Mouse (Mus musculus) gastrocnemius, postnatal 14 days (tissue): ENCODE data around the gene Cdt1. TPM values are rescaled to one million over a fixed set of nuclear protein-coding genes. Genes with fewer than 3 reads are reported as not detected.
A peak's percentile ranks its signal among the peaks of the same experiment; 100 is the strongest.
"Not testable (repeated sequence)": the region's sequence is repeated elsewhere in the genome, so short reads cannot be mapped to it uniquely, and the experiment has no call there.

ENCODE experiments used
- DNase-seq: peaks from one replicate; pipeline ENCODE4 v3.0.0; 2021; ENCODE audit warnings: mixed read lengths
- intact Hi-C: fragments of 180-260 bp; cut with DNase I; formaldehyde crosslinking; loops from one replicate; pipeline ENCODE4 v1.15.1; 2025; ENCODE audit warnings: low total_unique reads
- total RNA-seq, 2 experiments: library from RNA; stranded (reverse); gene quantifications; 2 replicates each; pipeline ENCODE4 v1.2.3; 2021

Cdt1 gene
- total RNA-seq, 2 experiments from 2014 or later = 1.8 to 3.0 TPM

GRCm38 (mm10) chr8:122571750-122572267, 4.0 kb downstream of the Cdt1 start:
- DNase-seq = no peak
- intact Hi-C loops = no loop called here

DNA sequence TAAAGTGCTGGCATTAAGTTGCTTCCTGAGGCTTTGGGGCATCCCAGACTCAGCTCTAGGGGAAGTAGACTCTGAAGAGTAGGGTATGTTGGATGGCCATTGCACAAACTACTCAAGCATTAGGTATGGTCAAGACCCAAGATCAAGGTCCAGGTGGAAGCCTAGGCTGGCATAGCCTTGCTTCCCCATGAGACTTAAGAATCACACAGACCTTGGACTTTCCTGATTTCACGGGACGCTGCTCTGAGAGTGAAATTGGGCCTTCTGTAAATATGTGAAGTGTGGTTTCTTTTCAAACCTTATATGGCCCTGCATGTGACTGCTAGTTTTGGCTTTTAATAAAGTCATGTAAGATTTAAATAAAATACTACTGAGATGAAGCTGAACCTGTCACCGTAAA, 4.9 kb downstream of the Cdt1 start:
- intact Hi-C loops = no loop called here
- DNase-seq = no peak

- DNase-seq, intact Hi-C loops: not testable (repeated sequence)
Observed at GRCm38 (mm10) chr8:122573176-122573575, 5.4 kb downstream of the Cdt1 start.

- intact Hi-C loops = no loop called here
- no peak for DNase-seq
Observed at GRCm38 (mm10) chr8:122573577-122573976, 5.8 kb downstream of the Cdt1 start.

- DNase-seq = no peak
- intact Hi-C loops = no loop called here
Observed at GRCm38 (mm10) chr8:122574264-122574663, 6.4 kb downstream of the Cdt1 start.

- intact Hi-C loops = no loop called here
- DNase-seq = no peak
Observed at GRCm38 (mm10) chr8:122574667-122575251, 6.9 kb downstream of the Cdt1 start.

DNA sequence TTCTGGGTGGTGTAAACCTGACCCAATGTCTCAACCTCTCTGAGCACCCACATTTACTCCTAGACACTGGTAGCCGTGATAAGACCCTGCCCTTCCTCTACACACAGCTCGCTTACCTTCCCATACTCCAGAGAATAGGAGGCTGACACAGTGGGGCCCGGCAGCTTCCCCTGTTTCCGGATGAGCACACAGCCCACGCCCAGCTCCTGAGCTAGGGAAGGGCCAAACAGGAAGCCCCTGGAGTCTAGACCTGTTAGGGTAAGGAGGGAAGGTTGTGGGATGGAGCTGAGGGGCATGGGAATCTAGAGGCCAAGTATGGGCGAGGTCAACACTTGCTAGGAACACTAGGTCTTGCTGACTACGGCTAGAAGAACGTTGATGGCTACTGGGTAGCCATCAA, 7.5 kb downstream of the Cdt1 start:
- intact Hi-C loops = no loop called here
- DNase-seq = no peak

GRCm38 (mm10) chr8:122575735-122576647, 8.2 kb downstream of the Cdt1 start:
- no peak for DNase-seq
- intact Hi-C loops = no loop called here

DNA sequence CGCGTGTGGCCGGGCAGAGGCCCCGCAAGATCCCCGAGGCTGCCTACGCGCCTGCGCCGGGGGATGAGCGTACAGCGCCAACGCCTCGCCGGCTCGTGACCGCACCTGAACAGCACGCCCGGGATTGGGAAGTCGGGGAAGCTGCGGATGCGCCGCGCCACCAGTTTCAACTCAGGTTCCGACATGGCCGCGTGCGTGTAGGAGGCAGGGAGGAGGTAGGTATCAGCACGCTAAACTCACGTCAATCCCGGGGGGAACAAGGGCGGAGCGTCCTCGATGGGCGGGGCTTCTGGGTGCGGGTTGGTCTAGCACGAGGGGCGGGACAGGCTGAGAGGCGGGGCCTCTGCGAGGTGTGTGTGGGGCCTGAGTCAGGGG, 8.8 kb downstream of the Cdt1 start, which contains the start of gene Aprt:
Aprt (minus strand) TSS at position 262 of the 375 bp plus-strand sequence.
- intact Hi-C loops = no loop called here
- peak; percentile 92 for DNase-seq

DNA sequence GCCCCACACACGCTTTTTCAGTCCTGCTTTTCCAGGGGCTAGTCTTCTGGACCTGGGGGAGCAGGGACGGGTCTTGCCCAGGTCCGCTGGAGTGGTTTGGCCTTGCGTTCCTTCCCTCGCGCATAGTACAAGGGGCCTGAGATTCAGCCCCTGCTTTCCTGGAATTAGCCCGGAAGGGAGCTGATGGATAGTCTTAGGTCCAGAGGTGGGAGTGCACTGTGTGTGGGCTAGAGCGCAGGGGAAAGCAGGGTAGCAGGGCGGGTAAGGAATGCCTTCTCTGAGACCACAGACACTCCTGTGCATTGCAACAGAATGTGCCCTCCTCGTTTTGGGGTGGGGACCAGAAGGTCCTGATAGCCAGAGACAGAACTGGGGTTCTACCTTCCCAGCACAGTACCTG, 9.3 kb downstream of the Cdt1 start:
- intact Hi-C loops = no loop called here

DNA sequence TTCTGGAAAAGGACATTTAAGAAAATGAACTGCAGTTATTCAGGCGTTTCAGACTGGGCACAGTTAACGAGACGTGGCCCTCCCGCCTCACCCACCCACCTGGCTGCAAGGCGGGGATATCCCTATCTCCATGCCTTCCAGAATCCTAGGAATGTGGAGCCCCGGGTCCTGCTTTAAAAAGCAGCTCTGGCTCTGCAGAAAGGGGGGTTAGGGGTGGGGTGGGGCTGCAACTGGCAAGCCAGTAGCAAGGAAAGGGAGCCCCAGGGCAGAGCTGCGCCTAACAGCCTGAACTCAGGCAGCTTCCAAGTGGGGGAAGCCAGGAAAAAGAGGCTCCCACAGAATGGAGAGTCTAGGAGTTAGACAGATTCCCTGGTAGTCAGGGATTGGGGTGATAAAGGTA, 11.4 kb downstream of the Cdt1 start:
- intact Hi-C loops = no loop called here
- DNase-seq = no peak

More for the DNA sequence above, 9.3 kb downstream of the Cdt1 start:
- DNase-seq = no peak

GRCm38 (mm10) chr8:122580926-122581325, 13.1 kb downstream of the Cdt1 start:
- no peak for DNase-seq
- intact Hi-C loops = no loop called here

DNA sequence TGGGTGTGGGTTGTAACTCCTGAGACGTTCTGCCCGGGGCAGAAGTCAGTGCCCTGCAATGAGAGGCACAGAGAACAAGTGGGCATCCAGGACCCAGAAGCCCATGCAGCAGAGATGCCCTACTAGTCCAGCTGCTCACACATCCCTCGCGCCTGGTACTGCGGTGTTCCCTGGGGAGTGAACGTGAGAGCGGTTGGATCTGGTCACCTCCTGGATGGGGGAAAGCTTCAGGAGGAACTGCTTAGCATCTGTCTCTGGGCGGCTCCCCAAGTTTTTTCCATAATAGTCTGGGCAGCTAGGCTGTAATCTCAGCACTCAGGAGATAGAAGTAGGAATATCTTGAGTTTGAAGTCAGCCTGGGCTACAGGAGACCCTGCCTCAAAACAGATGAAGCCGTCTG, 17.2 kb downstream of the Cdt1 start:
- no peak for DNase-seq
- intact Hi-C loops = no loop called here

GRCm38 (mm10) chr8:122585411-122585891, 17.6 kb downstream of the Cdt1 start:
- no peak for DNase-seq
- intact Hi-C loops = no loop called here

DNA sequence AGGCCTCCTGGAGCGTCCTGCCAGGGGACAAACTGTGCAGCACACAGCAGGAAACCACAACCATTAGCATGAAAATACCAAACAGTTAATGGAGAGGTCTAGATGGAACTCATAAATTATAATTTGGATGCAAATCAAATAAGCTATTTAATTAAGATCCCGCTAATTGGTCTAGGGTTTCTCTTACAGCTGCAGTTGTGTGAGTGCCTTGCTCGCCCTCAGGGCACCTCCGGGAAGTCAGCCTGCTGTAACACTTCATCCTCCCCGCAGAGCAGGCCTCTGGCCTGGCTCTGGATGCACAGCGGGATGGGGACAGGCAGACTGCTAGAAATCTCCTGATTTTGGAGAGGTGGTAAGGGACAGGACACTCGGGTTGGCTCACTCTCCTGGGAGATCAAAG, 18.4 kb downstream of the Cdt1 start:
- no peak for DNase-seq
- intact Hi-C loops = no loop called here

DNA sequence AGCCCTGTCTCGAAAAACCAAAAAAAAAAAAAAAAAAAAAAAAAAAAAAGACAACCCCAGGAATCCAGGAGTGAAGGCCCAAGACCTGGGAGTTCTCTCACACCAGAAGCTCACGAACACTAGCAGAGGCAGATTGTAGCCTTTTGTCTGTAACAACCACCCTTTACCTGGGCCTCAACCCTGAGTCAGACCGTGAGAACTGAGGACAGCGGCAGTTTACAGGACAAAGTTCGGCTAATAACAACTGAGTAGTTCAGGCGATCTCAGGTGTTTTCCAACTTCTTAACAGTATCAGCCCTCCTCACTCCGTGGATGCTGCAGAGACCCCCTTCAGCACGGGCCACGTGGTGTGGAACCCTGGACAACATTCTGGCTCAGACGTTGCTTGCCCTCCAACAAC, 18.9 kb downstream of the Cdt1 start:
- DNase-seq = no peak
- intact Hi-C loops = no loop called here

- DNase-seq = no peak
- intact Hi-C loops = no loop called here
Observed at GRCm38 (mm10) chr8:122593240-122593639, 25.4 kb downstream of the Cdt1 start.

DNA sequence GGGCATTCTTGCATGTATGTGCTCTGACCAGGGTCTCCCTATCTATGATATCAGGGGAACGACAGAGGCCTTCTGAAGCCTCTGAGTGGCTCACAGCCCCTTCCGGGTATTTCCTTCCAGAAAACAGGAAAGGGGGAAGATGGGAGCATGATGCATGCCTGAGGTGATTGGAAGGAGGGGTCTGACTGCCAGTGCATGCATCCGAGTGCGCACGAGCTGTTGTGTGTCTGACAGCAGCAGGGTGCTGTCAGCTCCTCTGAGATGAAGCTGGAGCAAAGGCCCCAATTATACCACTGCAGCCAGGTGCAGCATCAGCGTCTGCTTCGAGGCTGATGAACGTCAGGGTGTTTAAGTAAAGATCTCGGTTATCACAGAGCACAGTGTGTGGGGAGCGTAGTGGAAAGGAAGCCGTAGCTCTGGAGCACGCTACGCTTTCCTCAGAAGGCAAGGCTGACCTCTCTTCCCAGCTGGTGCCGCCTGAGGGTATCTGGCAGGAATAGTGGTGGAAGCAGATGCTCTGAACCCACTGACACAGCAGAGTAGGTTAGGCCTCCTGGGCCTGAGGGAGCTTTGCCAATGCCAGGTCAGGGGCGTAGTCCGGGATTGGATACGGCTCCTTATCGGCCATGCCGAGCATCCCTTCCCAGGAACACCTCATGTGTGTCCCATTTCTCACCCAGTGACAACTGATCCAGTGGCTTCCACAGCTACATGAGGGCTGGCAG, 26.1 kb downstream of the Cdt1 start:
- intact Hi-C loops = no loop called here

DNA sequence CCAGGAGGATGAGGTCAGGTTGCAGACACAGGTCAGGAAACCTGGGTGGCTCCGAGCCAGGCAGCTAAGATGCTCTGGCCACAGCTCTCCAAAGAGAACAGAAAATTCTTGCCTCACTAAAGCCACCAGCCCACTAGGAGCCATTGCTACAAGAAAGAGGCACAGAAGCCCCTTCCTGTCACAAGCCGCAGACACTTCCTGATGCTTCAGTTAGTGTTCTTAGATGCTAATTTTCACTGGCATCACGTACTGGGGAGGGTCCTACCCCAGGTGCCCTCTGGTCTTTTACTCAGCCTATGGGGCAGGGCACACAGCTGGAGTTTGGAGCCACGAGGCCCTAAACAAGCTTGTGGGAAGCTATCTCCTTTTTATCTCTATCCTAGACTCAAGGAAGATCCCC, 28.2 kb downstream of the Cdt1 start:
- intact Hi-C loops = no loop called here

More for the DNA sequence above, 26.1 kb downstream of the Cdt1 start:
- DNase-seq = no peak

DNA sequence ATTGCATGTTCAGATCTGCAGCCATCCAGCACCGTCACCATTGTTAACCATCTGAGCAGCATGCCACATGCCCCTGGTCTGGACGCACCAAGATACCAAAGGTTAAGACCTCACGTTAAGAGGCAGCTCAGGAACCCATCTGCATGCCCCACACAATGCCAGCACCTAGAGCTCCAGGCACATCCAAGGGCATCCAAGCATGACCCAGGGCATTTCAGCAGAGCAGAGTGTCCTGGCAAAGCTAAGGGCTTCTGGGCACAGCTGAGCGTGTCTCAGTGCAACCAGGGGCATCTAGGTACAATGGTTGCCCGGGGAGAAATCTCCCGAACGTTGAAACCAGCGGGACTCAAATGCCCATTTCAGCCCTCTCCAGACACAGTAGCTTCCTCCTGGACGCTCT, 32.9 kb downstream of the Cdt1 start:
- no peak for DNase-seq
- intact Hi-C loops = no loop called here

More for the DNA sequence above, 28.2 kb downstream of the Cdt1 start:
- DNase-seq = no peak
